Mouse (Mus musculus) thymus, adult 2 months (tissue): ENCODE measurements around the gene Ankfn1.

Experiments used
- CTCF ChIP-seq: fragments of 200-500 bp; IDR thresholded peaks from 2 replicates; pipeline ENCODE4 v1.5.1; 2012; ENCODE audit warnings: mild to moderate bottlenecking, control low read depth, low read length, moderate library complexity, borderline replicate concordance; ENCODE audit not compliant: control insufficient read depth, poor library complexity, insufficient read depth; ENCODE audit errors: extremely low read depth
- POLR2A ChIP-seq: fragments of 200-500 bp; IDR thresholded peaks from 2 replicates; pipeline ENCODE4 v1.6.1; 2012; ENCODE audit warnings: mild to moderate bottlenecking, low read length, control low read depth, moderate library complexity; ENCODE audit not compliant: control insufficient read depth, poor library complexity, insufficient read depth; ENCODE audit errors: extremely low read depth

GRCm38 (mm10) chr11:89508675-89509324 lies 268.7 kb downstream of the Ankfn1 start:
- TF ChIP-seq CTCF (no peak), POLR2A (no peak)
